Mouse (Mus musculus): Measurements from ENCODE around the gene Camsap2. TPM values are rescaled to one million over a fixed set of nuclear protein-coding genes. Genes with fewer than 3 reads are reported as not detected.

The Camsap2 gene
- polyA plus RNA-seq, 1 experiment from 2014 or later: 27.1 TPM

Other genes starting within 250 kb of the Camsap2 start
- gene Kif21b, start 214.7 kb downstream of the Camsap2 start, polyA plus RNA-seq (2015; fragmentation: Nextera tagmentation; extraction: Ambion mirVana): 32.3 and 37.1 TPM in 2 replicates
- not detected in 2 replicates for gene Mroh3, start 133.3 kb downstream of the Camsap2 start, polyA plus RNA-seq (2015; fragmentation: Nextera tagmentation; extraction: Ambion mirVana)
- 2.0 and 8.2 TPM in 2 replicates for gene Inava, start 111.8 kb downstream of the Camsap2 start, polyA plus RNA-seq (2015; fragmentation: Nextera tagmentation; extraction: Ambion mirVana)
- gene Gpr25, start 85.2 kb downstream of the Camsap2 start, polyA plus RNA-seq (2015; fragmentation: Nextera tagmentation; extraction: Ambion mirVana): 1.3 and 1.8 TPM in 2 replicates
- 15.6 and 15.8 TPM in 2 replicates for gene Ddx59, start 69.2 kb upstream of the Camsap2 start, polyA plus RNA-seq (2015; fragmentation: Nextera tagmentation; extraction: Ambion mirVana)
- gene Kif14, start 120.2 kb upstream of the Camsap2 start, polyA plus RNA-seq (2015; fragmentation: Nextera tagmentation; extraction: Ambion mirVana): 0.27 and 1.6 TPM in 2 replicates

Data from neural tube, embryonic 15.5 days (tissue).